Mouse (Mus musculus): ENCODE results near the gene Cplane1. TPM values are rescaled to one million over a fixed set of nuclear protein-coding genes. Genes with fewer than 3 reads are reported as not detected.

Cplane1 gene
- total and polyA plus RNA-seq, 3 experiments: 2.9 to 6.3 TPM; not detected in 1

GRCm38 (mm10) chr15:8135606-8136005 is 33.3 kb upstream of the Cplane1 start:
- Histone ChIP-seq H3K36me3 (ENCODE audit: control insufficient read depth in 1 of 2, insufficient read depth in 2 of 2, low read length in 2 of 2) (peaks cover 0 to 56% of the 10 kb centered on the region in 2 experiments; a peak in 2 of 4 replicates), H3K4me3 (ENCODE audit: control insufficient read depth in 1 of 2, insufficient read depth in 1 of 2, low read depth in 2 of 2, low read length in 2 of 2) (no peak overlapping the region), H3K9ac (ENCODE audit: control insufficient read depth, low read depth, low read length, poor library complexity, severe bottlenecking) (no peak overlapping the region), H3K27ac (ENCODE audit: control insufficient read depth, low read depth, low read length) (no peak overlapping the region), H3K9me3 (replicated peaks; ENCODE audit: insufficient read depth, low read length) (no peaks in the 10 kb centered on the region), H3K4me1 (ENCODE audit: control insufficient read depth in 1 of 2, insufficient read depth in 2 of 2, low read length in 2 of 2) (no peaks in the 10 kb centered on the region), H3K27me3 (ENCODE audit: control insufficient read depth in 1 of 2, insufficient read depth in 2 of 2, low read length in 2 of 2) (no peaks in the 10 kb centered on the region), H3K79me2 (ENCODE audit: control insufficient read depth, insufficient read depth, low read length, poor library complexity) (no peaks in the 10 kb centered on the region)
- no peak for DNase-seq (ENCODE audit: low read depth, low spot score)
- no peak for TF ChIP-seq EP300 (IDR thresholded peaks at IDR 0.05; ENCODE audit: low read depth in 1 of 2, low read length in 2 of 2)
- no peak for TF ChIP-seq RAD21 (IDR thresholded peaks at IDR 0.05; ENCODE audit: low read depth, low read length)
- TF ChIP-seq KAT2A (conservative IDR thresholded peaks at IDR 0.05; ENCODE audit: low read depth, low read length): no peak
- no peak for TF ChIP-seq ZC3H11A (IDR thresholded peaks at IDR 0.05; ENCODE audit: low read depth, low read length)
- no peak for TF ChIP-seq MAFK (IDR thresholded peaks at IDR 0.05; ENCODE audit: borderline replicate concordance, low read depth, low read length)
- TF ChIP-seq UBTF (IDR thresholded peaks at IDR 0.05; ENCODE audit: borderline replicate concordance, insufficient read depth, low read depth, low read length): no peak
- TF ChIP-seq SMC3 (IDR thresholded peaks at IDR 0.05; ENCODE audit: low read depth, low read length): no peak
- no peak for TF ChIP-seq ZKSCAN1 (IDR thresholded peaks at IDR 0.05; ENCODE audit: low read depth, low read length)
- no peak for TF ChIP-seq ZNF384 (IDR thresholded peaks at IDR 0.05; ENCODE audit: low read depth, low read length)
- no peak for TF ChIP-seq POLR2A (IDR thresholded peaks at IDR 0.05; ENCODE audit: control insufficient read depth in 1 of 2, insufficient read depth in 1 of 2, low read depth in 1 of 2, low read length in 2 of 2, poor library complexity in 1 of 2)
- no peak for TF ChIP-seq TAL1 (IDR thresholded peaks at IDR 0.05; ENCODE audit: low read length)
- TF ChIP-seq USF2 (IDR thresholded peaks at IDR 0.05; ENCODE audit: borderline replicate concordance in 1 of 2, insufficient read depth in 1 of 2, low read depth in 1 of 2, low read length in 2 of 2): no peak

GRCm38 (mm10) chr15:8161841-8162240 is 7.1 kb upstream of the Cplane1 start:
- no peak overlapping the region for H3K9ac ChIP-seq (ENCODE audit: control insufficient read depth, low read depth, low read length, poor library complexity, severe bottlenecking)
- H3K27ac ChIP-seq (ENCODE audit: control insufficient read depth, low read depth, low read length): no peak overlapping the region
- TF ChIP-seq TBP (IDR thresholded peaks at IDR 0.05; ENCODE audit: low read depth, low read length): no peak
- TF ChIP-seq POLR2AphosphoS2 (IDR thresholded peaks at IDR 0.05; ENCODE audit: low read length): 0 out of 2 replicates have a peak, but pooled peaks have one; percentile 8
- TF ChIP-seq NRF1 (IDR thresholded peaks at IDR 0.05; ENCODE audit: insufficient read depth, low read depth, low read length, poor library complexity, severe bottlenecking): no peak
- H3K79me2 ChIP-seq (ENCODE audit: control insufficient read depth, insufficient read depth, low read length, poor library complexity): no peaks in the 10 kb centered on the region
- no peaks in the 10 kb centered on the region for H3K4me1 ChIP-seq (ENCODE audit: control insufficient read depth in 1 of 2, insufficient read depth in 2 of 2, low read length in 2 of 2)
- H3K9me3 ChIP-seq (replicated peaks; ENCODE audit: insufficient read depth, low read length): no peaks in the 10 kb centered on the region
- no peak overlapping the region for H3K4me3 ChIP-seq (ENCODE audit: control insufficient read depth in 1 of 2, insufficient read depth in 1 of 2, low read depth in 2 of 2, low read length in 2 of 2)
- peaks cover 0 to 42% of the 10 kb centered on the region in 2 experiments; a peak in 2 of 4 replicates for H3K36me3 ChIP-seq (ENCODE audit: control insufficient read depth in 1 of 2, insufficient read depth in 2 of 2, low read length in 2 of 2)
- H3K27me3 ChIP-seq (ENCODE audit: control insufficient read depth in 1 of 2, insufficient read depth in 2 of 2, low read length in 2 of 2): no peaks in the 10 kb centered on the region
- no peak for DNase-seq (ENCODE audit: low read depth, low spot score)

Data from MEL (cell line).